20 mouse cellular contexts compared by ENCODE assay signal in the genomic region with DNA sequence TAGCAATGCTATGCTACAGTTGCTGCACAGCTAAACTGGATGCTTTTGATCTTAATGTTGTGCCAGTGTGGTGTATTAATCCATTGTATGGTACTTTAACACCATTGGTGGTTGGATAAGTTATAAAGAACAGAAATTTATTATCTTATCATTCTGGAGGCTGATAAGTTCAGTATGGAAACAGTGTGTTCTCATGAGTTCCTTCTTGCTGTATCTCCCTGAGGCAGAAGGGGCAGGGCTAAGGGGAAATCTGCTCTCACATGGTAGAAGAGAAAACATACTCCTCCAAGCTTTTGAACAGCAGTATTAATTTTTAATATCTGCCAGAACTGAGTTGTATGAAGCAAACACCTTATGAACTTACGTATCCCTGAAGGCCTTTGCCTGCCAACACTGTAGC. TPM values are rescaled to one million over a fixed set of nuclear protein-coding genes. Genes with fewer than 3 reads are reported as not detected.
"Had no signal": no experiment of that assay in that cellular context is flagged by ENCODE, and none has a peak within 500 bp of the region (broad histone marks: within the 10 kb centered on the region; RNA-seq: fewer than 3 reads in every experiment).

No protein-coding gene starts in this region.

- H3K9me3 ChIP-seq: lung, embryonic 15.5 days; midbrain, embryonic 15.5 days; stomach, embryonic 15.5 days had no signal

- H3K4me2 ChIP-seq: lung, embryonic 15.5 days; midbrain, embryonic 11.5 days; midbrain, embryonic 13.5 days; midbrain, embryonic 15.5 days; neural tube, embryonic 12.5 days; stomach, embryonic 15.5 days had no signal

- H3K4me1 ChIP-seq: lung, embryonic 15.5 days; midbrain, embryonic 13.5 days; midbrain, embryonic 15.5 days; neural tube, embryonic 12.5 days; stomach, embryonic 15.5 days had no signal

- H3K27ac ChIP-seq: lung, embryonic 15.5 days; macrophage; midbrain, embryonic 13.5 days; midbrain, embryonic 15.5 days; neural tube, embryonic 12.5 days; stomach, embryonic 15.5 days; stomach, postnatal 0 days had no signal

- H3K9ac ChIP-seq: lung, embryonic 15.5 days; midbrain, embryonic 13.5 days; midbrain, embryonic 15.5 days; neural tube, embryonic 12.5 days; stomach, embryonic 15.5 days had no signal

- H3K4me3 ChIP-seq: lung, embryonic 15.5 days; midbrain, embryonic 13.5 days; midbrain, embryonic 15.5 days; neural tube, embryonic 12.5 days; stomach, embryonic 15.5 days had no signal

- H3K27me3 ChIP-seq: lung, embryonic 15.5 days; midbrain, embryonic 13.5 days; midbrain, embryonic 15.5 days; neural tube, embryonic 12.5 days; stomach, embryonic 15.5 days had no signal

- H3K36me3 ChIP-seq: lung, embryonic 15.5 days; midbrain, embryonic 15.5 days; stomach, embryonic 15.5 days had no signal

- ATAC-seq: lung, postnatal 0 days; midbrain, embryonic 13.5 days; midbrain, embryonic 15.5 days had no signal

- DNase-seq: lung, adult 2 months; lung, postnatal 14 days; lung, postnatal 36 days; right cerebral cortex, postnatal 14 days; thymus, adult 2 months; thymus, postnatal 25 days; thymus, postnatal 4 days had no signal

RNA-seq across cellular contexts. Expression of a gene that starts 20.5 kb away (rescaled TPM):
- total RNA-seq: monocyte, adult 5-6 weeks; neutrophil, adult 5-6 weeks had no signal
- polyA plus RNA-seq: lung, adult 2 months; macrophage; spleen, adult 2 months; testis, adult 2 months had no signal
